Mouse (Mus musculus) erythroblast, embryonic 14.5 days (primary cell): ENCODE data around the gene Trim42.

Experiments used
- GATA1 ChIP-seq: IDR thresholded peaks from 2 replicates; pipeline ENCODE4 v1.6.1; 2012; ENCODE audit warnings: low read length, inconsistent platforms, mixed read lengths
- TAL1 ChIP-seq: IDR thresholded peaks from 3 replicates; pipeline ENCODE4 v1.6.1; 2012; ENCODE audit warnings: low read length, inconsistent platforms, mixed read lengths

- TF ChIP-seq TAL1 (no peak), GATA1 (no peak)
These were observed 54.2 kb downstream of the Trim42 start for GRCm38 (mm10) chr9:97315421-97316055.
